Mouse (Mus musculus) CD8-positive naive resting alpha-beta T cell, adult 2 months (primary cell): ENCODE results near the gene Mthfd2.

Experiments
- DNase-seq, 2 experiments: peaks; one replicate each; pipeline ENCODE4 v3.0.0; 2022; ENCODE audit warnings: low read depth in 2 of 2, low spot score in 2 of 2

The Mthfd2 gene

DNA sequence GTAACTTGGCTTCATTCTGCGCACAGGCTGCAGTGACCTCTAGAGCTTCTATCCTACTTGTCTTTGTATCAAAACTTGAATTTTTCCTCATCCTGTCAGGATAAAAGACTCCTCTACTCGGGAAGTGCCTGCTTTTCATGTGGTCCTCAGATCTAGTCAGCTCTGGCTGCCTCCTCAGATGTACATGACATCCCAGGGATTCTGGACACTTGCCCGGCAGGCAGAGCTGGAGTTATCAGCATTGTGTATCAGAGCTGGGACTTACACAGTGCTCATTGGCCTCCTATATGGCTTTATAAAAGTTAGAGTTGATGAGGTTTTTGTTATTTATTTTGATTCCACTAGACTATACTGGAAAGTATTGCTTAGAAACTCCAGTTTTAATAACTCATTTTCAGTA, 15.7 kb upstream of the Mthfd2 start:
- no peak for DNase-seq

DNA sequence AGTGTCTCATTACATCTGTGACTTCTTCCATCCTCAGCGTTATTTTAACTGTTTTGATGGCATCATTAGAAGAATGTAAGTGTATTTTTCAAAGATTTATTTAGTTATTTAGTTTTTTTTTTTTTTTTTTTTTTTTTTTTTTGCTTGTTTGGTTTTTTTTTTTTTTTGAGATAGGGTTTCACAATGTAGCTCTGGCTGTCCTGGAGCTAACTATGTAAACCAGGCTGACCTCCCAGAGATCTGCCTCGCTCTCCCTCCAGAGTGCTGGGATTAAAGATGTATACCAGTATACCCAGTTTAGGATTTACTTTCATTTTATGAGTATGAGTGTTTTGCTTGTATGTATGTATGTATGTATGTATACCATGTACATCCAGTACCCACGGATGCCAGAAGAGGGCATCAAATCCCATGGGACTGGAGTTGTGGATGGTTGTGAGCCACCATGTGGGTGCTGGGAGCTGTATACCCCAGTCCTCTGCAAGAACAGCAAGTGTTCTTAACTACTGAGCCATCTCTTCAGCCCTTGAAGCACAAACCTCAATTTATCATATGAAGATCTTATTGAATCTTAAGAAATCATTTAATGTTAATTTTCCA, 2.0 kb upstream of the Mthfd2 start:
- DNase-seq, result no peak

- DNase-seq, result no peak
Observed at GRCm38 (mm10) chr6:83326761-83327160, 1.1 kb upstream of the Mthfd2 start.

GRCm38 (mm10) chr6:83326394-83326736, 657 bp upstream of the Mthfd2 start:
- no peak for DNase-seq

DNA sequence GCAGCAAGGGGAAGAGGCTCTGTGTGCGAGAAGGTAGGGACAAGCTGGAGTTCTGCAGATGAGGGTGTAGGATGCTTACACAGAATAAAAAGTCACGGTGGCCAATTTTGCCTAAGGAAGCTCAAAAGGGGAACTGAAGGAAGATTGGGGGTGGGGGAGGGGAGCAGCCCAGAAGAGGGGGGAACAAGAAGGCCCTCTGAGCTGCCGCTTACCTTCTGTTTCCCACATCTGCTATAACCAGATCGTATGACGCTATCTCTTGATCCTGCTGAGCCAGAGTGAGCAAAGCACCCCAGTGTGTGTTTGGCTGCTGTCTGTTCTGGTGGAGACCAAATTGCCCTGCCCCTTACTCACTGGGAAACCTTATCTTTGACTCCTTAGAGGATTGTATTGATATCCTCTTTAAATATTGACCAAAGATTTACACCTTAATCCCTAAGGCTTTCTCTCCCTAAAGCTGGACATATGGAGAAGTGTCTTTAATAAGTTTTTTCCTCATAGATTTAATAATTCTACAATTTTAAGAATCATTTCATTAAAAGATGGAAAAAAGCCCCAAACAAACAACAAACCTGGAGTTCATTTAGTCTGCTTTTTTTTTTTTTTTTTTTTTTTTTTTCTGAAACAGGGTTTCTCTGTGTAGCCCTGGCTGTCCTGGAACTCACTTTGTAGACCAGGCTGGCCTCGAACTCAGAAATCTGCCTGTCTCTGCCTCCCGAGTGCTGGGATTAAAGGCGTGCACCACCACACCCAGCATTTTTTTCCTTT, 1.9 kb downstream of the Mthfd2 start:
- DNase-seq, result no peak

DNA sequence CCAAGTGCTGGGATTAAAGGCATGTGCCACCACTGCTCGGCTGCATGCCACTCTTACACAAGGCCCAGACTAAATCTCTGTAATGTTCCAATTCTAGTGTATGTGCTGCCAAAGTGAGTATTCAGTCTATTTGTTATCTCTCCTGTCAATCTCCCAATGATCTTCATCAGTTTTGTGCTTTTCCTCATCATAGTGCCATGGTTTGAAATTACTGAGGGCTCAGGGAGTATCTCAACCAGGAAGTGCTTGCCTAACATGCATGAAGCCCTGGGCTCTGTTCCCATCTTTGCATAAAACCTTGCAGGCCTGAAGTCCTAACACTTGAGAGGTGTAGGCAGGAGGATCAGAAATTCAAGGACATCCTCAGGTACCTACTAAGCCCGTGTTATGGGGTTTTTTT, 2.9 kb downstream of the Mthfd2 start:
- DNase-seq, result no peak

DNA sequence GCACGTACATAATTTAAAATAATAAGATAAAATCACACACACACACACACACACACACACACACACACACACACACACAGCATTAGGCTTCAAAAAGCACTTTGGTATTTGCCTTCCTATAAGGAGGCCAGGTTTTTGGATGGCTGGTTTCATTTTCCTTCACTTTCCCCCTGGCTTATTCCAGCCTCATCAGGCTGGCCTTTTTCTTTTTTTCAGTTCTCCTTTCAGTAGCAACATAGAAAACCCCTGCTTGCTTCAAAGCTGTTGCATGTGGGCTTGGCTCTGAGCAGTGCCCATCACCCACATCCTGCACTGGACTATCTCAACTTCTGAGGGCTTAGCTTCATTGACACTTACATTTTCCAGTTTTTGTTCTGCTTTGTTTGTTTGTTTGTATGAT, 3.8 kb downstream of the Mthfd2 start:
- DNase-seq, result no peak

DNA sequence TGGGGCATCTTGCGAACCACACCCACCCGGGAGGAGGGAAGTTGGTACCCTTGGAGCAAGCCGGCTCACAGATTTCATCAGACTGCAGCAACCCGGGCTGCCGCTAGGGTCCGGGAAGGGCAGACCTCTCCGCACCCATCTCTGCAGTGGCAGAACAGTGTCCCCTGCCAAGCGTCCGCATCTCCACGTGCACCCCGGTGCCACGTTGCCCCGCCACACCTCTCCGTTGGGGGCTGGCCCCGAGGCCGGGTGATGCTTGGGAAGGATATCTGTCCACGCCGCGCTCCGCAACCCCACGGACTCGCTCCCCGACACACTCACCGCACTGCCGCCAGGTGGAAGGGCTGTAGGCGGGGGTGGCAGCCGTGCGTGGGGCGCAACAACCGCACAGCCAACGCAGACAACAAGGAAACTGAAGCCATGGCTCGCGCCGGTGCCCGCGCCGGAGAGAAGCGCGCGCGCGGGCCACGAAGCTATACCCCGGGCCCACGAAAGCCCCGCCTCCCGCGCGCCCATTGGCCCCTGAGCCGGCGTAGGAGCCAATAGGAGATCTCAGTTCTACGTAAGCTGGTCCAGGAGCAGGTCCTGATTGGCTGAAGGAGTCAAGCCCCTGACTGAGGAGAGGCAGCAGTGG, 8.5 kb downstream of the Mthfd2 start:
- peak; percentile 78 to 80 for DNase-seq

GRCm38 (mm10) chr6:83316022-83316421, 9.7 kb downstream of the Mthfd2 start:
- DNase-seq, result no peak

DNA sequence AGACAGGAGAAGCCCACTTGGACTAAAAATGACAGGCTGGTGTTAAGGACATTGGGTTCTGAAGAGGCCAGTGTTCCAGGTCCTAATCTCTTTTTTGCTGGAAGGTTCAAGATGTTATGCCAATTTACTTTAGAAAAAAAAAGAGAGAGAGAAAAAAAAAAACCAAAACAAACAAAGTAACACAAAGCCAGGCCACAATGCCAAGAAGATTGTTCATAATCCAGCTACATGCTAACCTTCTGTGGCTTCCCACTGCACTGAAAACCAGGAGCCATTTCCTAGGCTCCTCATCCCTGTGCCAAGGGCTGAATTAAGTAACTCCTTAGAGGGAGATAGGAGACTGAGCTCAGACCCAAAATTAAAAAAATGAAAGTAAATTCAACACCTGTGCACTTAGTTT, 10.4 kb downstream of the Mthfd2 start:
- no peak for DNase-seq

- DNase-seq, result peak; percentile 23 to 38
Observed at GRCm38 (mm10) chr6:83312514-83312913, 13.2 kb downstream of the Mthfd2 start.

GRCm38 (mm10) chr6:83312021-83312420, 13.7 kb downstream of the Mthfd2 start:
- DNase-seq, result no peak

GRCm38 (mm10) chr6:83311206-83311605, 14.5 kb downstream of the Mthfd2 start:
- no peak for DNase-seq

DNA sequence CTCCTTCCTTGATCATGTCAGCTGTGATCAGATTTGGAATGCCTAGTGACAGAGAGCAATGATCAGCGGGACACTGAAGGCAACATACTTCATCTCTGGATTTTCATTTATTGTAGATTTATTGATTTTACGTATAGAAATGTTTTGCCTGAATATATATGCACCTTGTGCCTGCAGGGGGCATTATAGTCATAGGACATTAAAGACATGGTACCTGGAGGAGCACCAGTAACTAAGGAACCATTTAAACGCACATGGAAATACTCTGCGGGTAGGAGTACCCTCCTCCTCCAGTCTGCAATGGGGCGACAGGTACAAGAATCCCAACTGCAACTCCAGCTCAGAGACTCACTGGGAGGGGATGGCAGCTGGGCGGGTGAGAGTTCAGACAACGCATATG, 16.7 kb downstream of the Mthfd2 start:
- peak in 1 of 2 experiments; percentile 20 for DNase-seq

DNA sequence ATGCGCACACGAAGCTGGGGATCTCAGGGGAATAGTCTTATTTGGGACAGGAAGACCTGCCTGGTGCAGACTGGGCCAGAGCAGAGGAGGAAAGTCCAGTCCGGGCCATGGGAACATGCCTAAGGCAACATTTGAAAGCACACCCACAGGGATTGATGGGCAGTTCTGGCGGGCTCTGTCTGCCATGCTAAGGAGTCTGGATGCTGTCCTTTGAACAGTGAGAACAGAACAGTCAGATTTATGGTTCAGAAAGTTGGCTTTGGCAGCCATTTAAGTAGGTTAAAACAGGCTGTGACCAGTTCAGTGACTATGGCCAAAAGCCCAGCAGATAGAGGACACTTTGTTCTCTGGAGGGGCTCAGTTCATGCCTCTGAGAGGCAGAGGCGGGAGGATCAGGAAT, 23.4 kb downstream of the Mthfd2 start:
- no peak for DNase-seq

DNA sequence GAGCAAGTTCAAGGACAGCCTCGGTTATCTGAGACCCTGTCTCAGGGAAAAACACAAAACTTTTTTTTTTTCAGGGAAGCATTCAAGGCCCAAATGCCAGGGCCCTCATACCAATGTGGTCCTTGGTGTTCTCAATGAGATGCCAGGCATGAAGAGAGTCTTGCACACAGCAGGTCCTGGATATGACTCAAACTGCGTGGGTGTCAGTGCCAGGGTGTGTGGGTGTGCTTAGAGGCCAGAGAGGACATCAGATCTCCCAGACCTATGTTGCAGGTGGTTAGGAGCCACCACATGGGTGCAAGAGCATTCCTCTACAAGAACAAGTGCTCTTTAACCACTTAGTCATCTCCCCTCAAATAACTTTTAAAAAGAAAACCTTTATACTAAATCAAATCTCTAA, 24.4 kb downstream of the Mthfd2 start:
- no peak for DNase-seq

GRCm38 (mm10) chr6:83300447-83301229, 25.1 kb downstream of the Mthfd2 start:
- no peak for DNase-seq

DNA sequence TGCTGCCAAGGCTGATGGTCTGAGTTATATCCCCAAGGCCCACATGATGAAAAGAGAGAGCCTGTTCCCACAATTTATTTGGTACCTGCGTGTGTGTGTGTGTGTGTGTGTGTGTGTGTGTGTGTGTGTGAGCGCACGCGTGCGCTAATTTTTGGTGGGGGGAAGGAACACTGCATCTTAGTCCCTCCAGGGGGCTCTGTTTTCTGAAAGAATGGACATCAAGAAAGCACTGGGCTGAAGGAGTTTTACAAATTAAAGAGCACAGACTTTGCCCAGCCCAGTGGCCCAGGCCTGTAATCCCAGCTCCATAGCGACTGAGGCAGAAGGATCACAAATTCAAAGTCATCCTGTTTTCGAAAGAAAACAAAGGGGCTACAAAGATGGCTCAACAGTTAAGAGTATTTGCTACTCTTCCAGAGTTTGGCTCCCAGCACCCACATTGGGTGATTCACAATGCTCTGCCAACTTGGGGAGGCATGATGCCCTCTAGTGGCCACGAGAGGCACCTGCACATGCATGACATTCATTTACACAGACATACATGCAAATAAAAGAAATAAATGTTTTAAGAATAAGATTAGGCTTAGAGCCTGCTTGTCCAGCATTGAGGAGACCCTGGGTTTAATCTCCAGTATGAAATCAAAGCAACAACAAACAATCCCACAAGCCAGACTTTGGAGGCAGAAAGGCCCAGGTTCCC, 45.3 kb downstream of the Mthfd2 start:
- DNase-seq, result peak in 1 of 2 experiments; percentile 15

- DNase-seq, result peak in 1 of 2 experiments; percentile 15
Observed at GRCm38 (mm10) chr6:83278881-83279280, 46.8 kb downstream of the Mthfd2 start.

- DNase-seq, result no peak
Observed at GRCm38 (mm10) chr6:83277151-83277550, 48.6 kb downstream of the Mthfd2 start.

DNA sequence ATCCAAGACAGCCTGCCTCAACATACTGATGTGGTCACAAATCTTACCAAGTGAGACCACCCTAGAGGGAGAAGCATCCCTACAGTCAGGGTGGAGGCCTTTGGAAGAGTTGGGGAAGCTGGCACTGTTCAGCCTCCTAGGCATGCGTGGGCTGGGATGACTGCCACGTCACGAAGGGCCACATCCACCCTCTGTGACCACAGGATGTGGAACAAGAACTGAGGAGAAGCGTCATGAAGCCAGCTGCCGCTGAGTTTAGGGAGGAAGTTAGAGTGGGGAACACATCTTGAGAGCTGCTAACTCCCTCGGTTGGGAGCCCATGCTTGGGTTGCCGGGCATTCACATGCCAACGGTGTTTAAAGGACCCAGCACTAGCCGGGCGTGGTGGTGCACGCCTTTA, 52.0 kb downstream of the Mthfd2 start:
- DNase-seq, result peak in 1 of 2 experiments; percentile 26
